Mouse (Mus musculus) R1 (cell line): Measurements from ENCODE around the gene Filip1l.
"Not testable (repeated sequence)": the region's sequence is repeated elsewhere in the genome, so short reads cannot be mapped to it uniquely, and the experiment has no call there.

Experiments
- DNase-seq: peaks from one replicate; pipeline ENCODE4 v3.0.0-alpha.2; 2018; ENCODE audit warnings: low read depth, low spot score

The Filip1l gene

GRCm38 (mm10) chr16:57353166-57353721 is 351 bp downstream of the Filip1l start:
- no peak for DNase-seq

- no peak for DNase-seq
Measured at GRCm38 (mm10) chr16:57353932-57354331, 1.0 kb downstream of the Filip1l start.

- DNase-seq, result no peak
Measured at GRCm38 (mm10) chr16:57356454-57356853, 3.6 kb downstream of the Filip1l start.

GRCm38 (mm10) chr16:57357011-57357410 is 4.1 kb downstream of the Filip1l start:
- DNase-seq, result no peak

- no peak for DNase-seq
Measured at GRCm38 (mm10) chr16:57359251-57359650, 6.4 kb downstream of the Filip1l start.

GRCm38 (mm10) chr16:57360785-57361184 is 7.9 kb downstream of the Filip1l start:
- no peak for DNase-seq

- peak; percentile 36 for DNase-seq
Measured at GRCm38 (mm10) chr16:57362679-57363401, 9.9 kb downstream of the Filip1l start.

- no peak for DNase-seq
Measured at GRCm38 (mm10) chr16:57364498-57364897, 11.6 kb downstream of the Filip1l start.

GRCm38 (mm10) chr16:57366141-57366540 is 13.2 kb downstream of the Filip1l start:
- DNase-seq, result no peak

GRCm38 (mm10) chr16:57366941-57367694 is 14.2 kb downstream of the Filip1l start:
- DNase-seq, result no peak

GRCm38 (mm10) chr16:57369846-57370496 is 17.1 kb downstream of the Filip1l start:
- no peak for DNase-seq

- no peak for DNase-seq
Measured at GRCm38 (mm10) chr16:57372156-57372555, 19.3 kb downstream of the Filip1l start.

GRCm38 (mm10) chr16:57375248-57375837 is 22.4 kb downstream of the Filip1l start:
- no peak for DNase-seq

- no peak for DNase-seq
Measured at GRCm38 (mm10) chr16:57378631-57379330, 25.9 kb downstream of the Filip1l start.

- no peak for DNase-seq
Measured at GRCm38 (mm10) chr16:57383266-57383971, 30.5 kb downstream of the Filip1l start.

- DNase-seq, result no peak
Measured at GRCm38 (mm10) chr16:57384274-57384673, 31.4 kb downstream of the Filip1l start.

- DNase-seq, result no peak
Measured at GRCm38 (mm10) chr16:57389566-57390251, 36.8 kb downstream of the Filip1l start.

- not testable (repeated sequence) for DNase-seq
Measured at GRCm38 (mm10) chr16:57391171-57391570, 38.3 kb downstream of the Filip1l start.

GRCm38 (mm10) chr16:57392461-57392860 is 39.6 kb downstream of the Filip1l start:
- DNase-seq, result no peak

- peak; percentile 36 for DNase-seq
Measured at GRCm38 (mm10) chr16:57393161-57393560, 40.3 kb downstream of the Filip1l start.
